Mouse (Mus musculus) gastrocnemius, adult 8-10 months (tissue): ENCODE measurements around the gene Klhl36. TPM values are rescaled to one million over a fixed set of nuclear protein-coding genes. Genes with fewer than 3 reads are reported as not detected.

ENCODE experiments used
- DNase-seq, 2 experiments: peaks; one replicate each; pipeline ENCODE4 v3.0.0; 2022; ENCODE audit warnings: low spot score in 2 of 2
- total RNA-seq, 4 experiments: library from RNA; stranded (reverse); gene quantifications; 2 replicates each; pipeline ENCODE4 v1.2.4; 2022

The Klhl36 gene
- total RNA-seq, 4 experiments from 2014 or later = 0.90 to 2.1 (median 1.6) TPM

GRCm38 (mm10) chr8:119926474-119926873 is 64.4 kb downstream of the Klhl36 start:
- DNase-seq = no peak

Other genes with a start within 250 kb of the Klhl36 start
- gene Adad2, start 249.5 kb upstream of the Klhl36 start, total RNA-seq = not detected
- 10 to 100 TPM in 3 of 4 experiments, 1 to 10 TPM in 1; 8.3 to 22.8 (median 16.5) TPM for gene Kcng4, start 226.6 kb upstream of the Klhl36 start, total RNA-seq
- 10 to 100 TPM; 63.4 to 89.3 (median 75.2) TPM for gene Wfdc1, start 195.9 kb upstream of the Klhl36 start, total RNA-seq
- not detected for gene Atp2c2, start 162.3 kb upstream of the Klhl36 start, total RNA-seq
- gene Tldc1, start 83.8 kb upstream of the Klhl36 start, total RNA-seq = 1 to 10 TPM; 2.9 to 4.8 (median 3.8) TPM
- gene Cotl1, start 21.7 kb upstream of the Klhl36 start, total RNA-seq = 1 to 10 TPM; 1.8 to 3.7 (median 3.2) TPM
- gene Usp10, start 48.1 kb downstream of the Klhl36 start, total RNA-seq = 10 to 100 TPM; 50.6 to 55.9 (median 53.1) TPM
- 10 to 100 TPM in 1 of 4 experiments, 1 to 10 TPM in 2, not detected in 1; 4.4 to 20.0 (median 7.9) TPM for gene Gm20388, start 48.6 kb downstream of the Klhl36 start, total RNA-seq
- 10 to 100 TPM in 1 of 4 experiments, 1 to 10 TPM in 3; 5.3 to 13.6 (median 8.1) TPM for gene Crispld2, start 130.2 kb downstream of the Klhl36 start, total RNA-seq
- gene Zdhhc7, start 239.2 kb downstream of the Klhl36 start, total RNA-seq = 10 to 100 TPM; 24.3 to 30.3 (median 27.0) TPM